Mouse (Mus musculus) olfactory bulb, adult 2 months (tissue): ENCODE data around the gene Nabp2.

Source experiments
- CTCF ChIP-seq: fragments of 200-500 bp; IDR thresholded peaks from 2 replicates; pipeline ENCODE4 v1.5.1; 2012; ENCODE audit warnings: low read depth, mild to moderate bottlenecking, low read length, moderate library complexity; ENCODE audit not compliant: insufficient read depth
- POLR2A ChIP-seq: fragments of 200-500 bp; IDR thresholded peaks from 2 replicates; pipeline ENCODE4 v1.6.1; 2012; ENCODE audit warnings: mild to moderate bottlenecking, low read depth, low read length, moderate library complexity; ENCODE audit not compliant: insufficient read depth

DNA sequence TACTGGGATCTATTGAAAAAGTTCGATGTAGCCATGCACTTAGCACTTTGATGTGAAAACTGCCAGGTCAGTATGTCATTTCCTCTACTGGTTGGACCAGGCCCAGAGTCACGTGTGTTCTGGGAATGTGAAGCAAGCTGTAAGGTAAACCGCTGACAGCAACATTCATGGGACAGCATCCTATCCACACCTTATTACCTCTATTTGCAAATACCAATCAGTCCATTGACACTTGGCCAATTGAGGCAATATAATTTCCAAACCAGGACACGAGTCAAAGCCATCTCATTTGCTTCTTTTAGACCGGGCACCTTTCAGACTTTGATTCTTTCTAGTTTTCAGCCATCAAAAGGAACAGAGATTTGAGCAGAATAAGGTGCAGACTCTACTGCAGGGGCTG lies 17.8 kb upstream of the Nabp2 start:
- TF ChIP-seq POLR2A (no peak), CTCF (no peak)
